ENCODE assay signal across 20 mouse cellular contexts in genomic region chr2:71405613-71406012, GRCm38 (mm10). TPM values are rescaled to one million over a fixed set of nuclear protein-coding genes. Genes with fewer than 3 reads are reported as not detected.
A peak's percentile ranks its signal among the peaks of the same experiment; 100 is the strongest.
DNase-seq lines count a peak whose midpoint lies in the region; ATAC-seq lines count a peak whose summit lies in the region.
"Had no signal": no experiment of that assay in that cellular context is flagged by ENCODE, and none has a peak within 500 bp of the region (broad histone marks: within the 10 kb centered on the region; RNA-seq: fewer than 3 reads in every experiment).

No protein-coding gene starts in this region.

- no peak overlapping the region for H3K4me2 ChIP-seq in kidney, embryonic 15.5 days
- no peak overlapping the region for H3K4me2 ChIP-seq in intestine, embryonic 16.5 days (ENCODE audit: low read depth, low read length)
- H3K4me2 ChIP-seq: embryonic facial prominence, embryonic 13.5 days; heart, embryonic 13.5 days; hindbrain, embryonic 12.5 days had no signal

- DNase-seq in adipocyte (ENCODE audit: low spot score): peak; percentile 20
- no peak for DNase-seq in cerebellum, postnatal 25 days
- DNase-seq: adrenal gland, postnatal 10 days; B cell, adult 2 months; cerebellum, adult 11 months; cerebellum, adult 8-10 months; cerebellum, postnatal 14 days; gastrocnemius, adult 2 months; gastrocnemius, postnatal 25 days; heart, adult 11 months; heart, postnatal 4 days had no signal

- no peak overlapping the region for H3K4me3 ChIP-seq in kidney, embryonic 15.5 days (replicated peaks)
- H3K4me3 ChIP-seq in intestine, embryonic 16.5 days (ENCODE audit: low read length): no peak overlapping the region
- H3K4me3 ChIP-seq: embryonic facial prominence, embryonic 13.5 days; gastrocnemius, adult 2 months; heart, embryonic 13.5 days; hindbrain, embryonic 12.5 days had no signal

- peak; percentile 51 for ATAC-seq in CD4-positive, CD25-positive, alpha-beta regulatory T cell, adult 4 months
- peak; percentile 63 for ATAC-seq in megakaryocyte, adult 5-6 weeks (ENCODE audit: poor library complexity, severe bottlenecking)
- no peak for ATAC-seq in kidney, embryonic 15.5 days (replicated peaks; ENCODE audit: low FRiP score)
- ATAC-seq in intestine, embryonic 16.5 days: no peak
- ATAC-seq: forebrain, embryonic 14.5 days; hindbrain, embryonic 16.5 days had no signal

- no peaks in the 10 kb centered on the region for H3K27me3 ChIP-seq in kidney, embryonic 15.5 days
- H3K27me3 ChIP-seq in intestine, embryonic 16.5 days (replicated peaks; ENCODE audit: control insufficient read depth, insufficient read depth, low read length): no peaks in the 10 kb centered on the region
- H3K27me3 ChIP-seq: embryonic facial prominence, embryonic 13.5 days; heart, embryonic 13.5 days; hindbrain, embryonic 12.5 days had no signal

- no peaks in the 10 kb centered on the region for H3K9me3 ChIP-seq in kidney, embryonic 15.5 days (replicated peaks)
- no peaks in the 10 kb centered on the region for H3K9me3 ChIP-seq in intestine, embryonic 16.5 days (ENCODE audit: control insufficient read depth, low read length)
- H3K9me3 ChIP-seq: embryonic facial prominence, embryonic 13.5 days; heart, embryonic 13.5 days; hindbrain, embryonic 12.5 days had no signal

- H3K4me1 ChIP-seq in kidney, embryonic 15.5 days: no peaks in the 10 kb centered on the region
- no peaks in the 10 kb centered on the region for H3K4me1 ChIP-seq in intestine, embryonic 16.5 days (ENCODE audit: control insufficient read depth, insufficient read depth, low read length)
- H3K4me1 ChIP-seq: embryonic facial prominence, embryonic 13.5 days; heart, embryonic 13.5 days; hindbrain, embryonic 12.5 days had no signal

- no peak overlapping the region for H3K9ac ChIP-seq in kidney, embryonic 15.5 days
- H3K9ac ChIP-seq in intestine, embryonic 16.5 days (ENCODE audit: low read depth, low read length): no peak overlapping the region
- H3K9ac ChIP-seq: embryonic facial prominence, embryonic 13.5 days; heart, embryonic 13.5 days; hindbrain, embryonic 12.5 days had no signal

- 94% methylated on average over 1 of the region's 1 CpGs for WGBS in kidney, embryonic 15.5 days
- 91% methylated on average over 1 of the region's 1 CpGs for whole genome bisulfite sequencing in intestine, embryonic 16.5 days

- peaks cover 57% of the 10 kb centered on the region for H3K36me3 ChIP-seq in kidney, embryonic 15.5 days
- H3K36me3 ChIP-seq in intestine, embryonic 16.5 days (ENCODE audit: control insufficient read depth, insufficient read depth, low read length): no peaks in the 10 kb centered on the region

- no peak overlapping the region for H3K27ac ChIP-seq in kidney, embryonic 15.5 days
- no peak overlapping the region for H3K27ac ChIP-seq in intestine, embryonic 16.5 days (ENCODE audit: low read length)
- H3K27ac ChIP-seq: embryonic facial prominence, embryonic 13.5 days; gastrocnemius, adult 2 months; heart, embryonic 13.5 days; hindbrain, embryonic 12.5 days had no signal

RNA-seq across cellular contexts. Expression of gene Hat1, which starts 16.9 kb away (rescaled TPM):
- polyA plus RNA-seq in CD4-positive, CD25-positive, alpha-beta regulatory T cell, adult 4 months (2017; shearing (Covaris generic)): 10 to 100 TPM; 57.1 to 58.8 TPM
- 115 and 152 TPM in 2 replicates for total RNA-seq in megakaryocyte, adult 5-6 weeks (2015)
- 130 and 135 TPM in 2 replicates for total RNA-seq in megakaryocyte, adult 5-6 weeks (2017)
- polyA plus RNA-seq in kidney, embryonic 15.5 days (2015; fragmentation: Nextera tagmentation; extraction: Ambion mirVana): 138 and 149 TPM in 2 replicates
- polyA plus RNA-seq in intestine, embryonic 16.5 days (2015; fragmentation: Nextera tagmentation; extraction: Ambion mirVana): 90.3 and 101 TPM in 2 replicates

RNA-seq across cellular contexts. Expression of gene Slc25a12, which starts 38.1 kb away (rescaled TPM):
- 10 to 100 TPM; 74.4 to 89.2 TPM for polyA plus RNA-seq in CD4-positive, CD25-positive, alpha-beta regulatory T cell, adult 4 months (2017; shearing (Covaris generic))
- total RNA-seq in megakaryocyte, adult 5-6 weeks (2015): 39.7 and 45.8 TPM in 2 replicates
- total RNA-seq in megakaryocyte, adult 5-6 weeks (2017): 36.8 and 44.4 TPM in 2 replicates
- polyA plus RNA-seq in kidney, embryonic 15.5 days (2015; fragmentation: Nextera tagmentation; extraction: Ambion mirVana): 37.8 and 41.7 TPM in 2 replicates
- polyA plus RNA-seq in intestine, embryonic 16.5 days (2015; fragmentation: Nextera tagmentation; extraction: Ambion mirVana): 27.0 and 28.3 TPM in 2 replicates

RNA-seq across cellular contexts. Expression of gene Metap1d, which starts 47.5 kb away (rescaled TPM):
- 10 to 100 TPM; 31.5 to 35.3 TPM for polyA plus RNA-seq in CD4-positive, CD25-positive, alpha-beta regulatory T cell, adult 4 months (2017; shearing (Covaris generic))
- 18.1 and 23.0 TPM in 2 replicates for total RNA-seq in megakaryocyte, adult 5-6 weeks (2015)
- 12.0 and 14.0 TPM in 2 replicates for total RNA-seq in megakaryocyte, adult 5-6 weeks (2017)
- 39.5 and 42.1 TPM in 2 replicates for polyA plus RNA-seq in kidney, embryonic 15.5 days (2015; fragmentation: Nextera tagmentation; extraction: Ambion mirVana)
- 32.6 and 34.9 TPM in 2 replicates for polyA plus RNA-seq in intestine, embryonic 16.5 days (2015; fragmentation: Nextera tagmentation; extraction: Ambion mirVana)

Comparison
In these comparisons a context has a peak if more than half of its experiments do, and no peak if none do; other contexts are left out.
1. ATAC-seq: peak in CD4-positive, CD25-positive, alpha-beta regulatory T cell, adult 4 months (single experiment) and megakaryocyte, adult 5-6 weeks (single experiment); none in kidney, embryonic 15.5 days (single experiment) and intestine, embryonic 16.5 days (single experiment).